Mouse (Mus musculus) kidney, adult 2 months (tissue): ENCODE results near the gene Btn1a1. TPM values are rescaled to one million over a fixed set of nuclear protein-coding genes. Genes with fewer than 3 reads are reported as not detected.

Experiments
- DNase-seq: peaks from one replicate; pipeline ENCODE4 v3.0.0; 2021
- H3K27ac ChIP-seq: fragments of 200-500 bp; 2 replicates; pipeline ENCODE4 v1.5.1; 2012; ENCODE audit warnings: low read depth, low read length, control low read depth, inconsistent platforms; ENCODE audit not compliant: insufficient read depth
- H3K27me3 ChIP-seq: fragments of 200-500 bp; replicated peaks from 2 replicates; pipeline ENCODE4 v1.6.1; 2012; ENCODE audit warnings: mild to moderate bottlenecking, moderate library complexity, low read length, inconsistent platforms; ENCODE audit not compliant: control insufficient read depth, insufficient read depth
- H3K36me3 ChIP-seq: fragments of 200-500 bp; 2 replicates; pipeline ENCODE4 v1.6.1; 2012; ENCODE audit warnings: mild to moderate bottlenecking, moderate library complexity, low read length, inconsistent platforms; ENCODE audit not compliant: control insufficient read depth, insufficient read depth
- H3K4me1 ChIP-seq: fragments of 200-500 bp; 2 replicates; pipeline ENCODE4 v1.6.1; 2011; ENCODE audit warnings: low read length; ENCODE audit not compliant: control insufficient read depth, insufficient read depth
- H3K4me3 ChIP-seq: fragments of 200-500 bp; 2 replicates; pipeline ENCODE4 v1.5.1; 2011; ENCODE audit warnings: mild to moderate bottlenecking, low read depth, low read length, control low read depth; ENCODE audit not compliant: insufficient read depth
- CTCF ChIP-seq: fragments of 200-500 bp; conservative IDR thresholded peaks from 2 replicates; pipeline ENCODE4 v1.5.1; 2011; ENCODE audit warnings: low read depth, mild to moderate bottlenecking, control low read depth, low read length, moderate library complexity, mixed read lengths; ENCODE audit not compliant: insufficient read depth, insufficient read length
- POLR2A ChIP-seq: fragments of 200-500 bp; IDR thresholded peaks from one replicate; pipeline ENCODE4 v1.6.1; 2011; ENCODE audit warnings: low read depth, low read length, control low read depth
- WGBS: fragments of 180-500 bp; shearing (Covaris S2); methylation state at CpG from one replicate; pipeline ENCODE4 v1.1.7; 2018; 5-methylcytosine and 5-hydroxymethylcytosine counted together
- polyA plus RNA-seq: library from polyadenylated mRNA; depleted of rRNA; stranded (reverse); fragments of >200 nt; gene quantifications from 2 replicates; pipeline ENCODE4 v1.2.3, GENCODE M21; 2012

Btn1a1 gene
- polyA plus RNA-seq, 1 experiment: not detected

DNA sequence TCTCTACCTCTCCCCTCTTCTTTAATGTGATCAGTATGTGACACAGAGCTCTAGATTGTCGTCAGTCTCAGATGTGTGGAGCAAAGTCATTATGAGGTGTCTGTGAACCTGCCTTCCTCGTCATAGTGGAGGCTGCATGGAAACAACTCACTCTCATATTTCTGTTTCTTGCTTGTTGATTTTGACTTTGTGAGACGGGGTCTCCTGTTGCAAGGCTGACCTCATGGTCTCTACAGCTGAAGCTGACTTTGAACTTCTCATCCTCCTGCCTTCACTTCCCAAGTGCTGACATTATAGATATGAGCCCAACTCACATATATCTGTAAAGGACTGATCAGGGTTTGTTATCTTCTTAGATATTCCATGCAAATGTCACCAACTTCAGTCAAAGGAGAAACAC, 16.9 kb downstream of the Btn1a1 start:
- DNase-seq: no peak
- 77% methylated on average over 3 of the region's 3 CpGs for WGBS
- H3K4me1 ChIP-seq: peaks cover 3% of the 10 kb centered on the region; the same call in 1 of the 2 replicates
- TF ChIP-seq CTCF (no peak), POLR2A (no peak)
- no peaks in the 10 kb centered on the region for H3K27me3 ChIP-seq
- no peak overlapping the region for H3K4me3 ChIP-seq
- H3K36me3 ChIP-seq: no peaks in the 10 kb centered on the region
- H3K27ac ChIP-seq: no peak overlapping the region

DNA sequence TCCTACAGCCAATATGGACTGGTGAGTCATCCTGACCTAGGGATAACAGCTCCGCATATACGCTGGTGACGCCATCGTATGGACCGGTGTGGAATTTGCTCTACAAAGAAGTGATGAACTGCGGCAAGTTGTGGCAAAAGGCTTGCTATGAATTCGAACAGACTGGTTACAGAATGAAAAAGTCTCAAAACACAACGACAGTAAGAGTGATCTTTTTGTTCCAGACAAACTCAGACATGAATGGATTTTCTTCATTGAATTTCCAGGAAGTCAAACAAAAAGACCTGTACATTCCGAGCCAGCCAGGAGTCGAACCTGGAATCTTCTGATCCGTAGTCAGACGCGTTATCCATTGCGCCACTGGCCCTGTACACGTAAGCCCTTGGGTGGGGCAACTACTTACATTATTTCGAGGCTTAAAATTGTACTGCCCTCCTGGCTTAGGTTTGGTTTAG, 19.2 kb downstream of the Btn1a1 start:
- H3K27ac ChIP-seq: no peak overlapping the region
- WGBS: under 1% methylated on average over 16 of the region's 16 CpGs
- peak; percentile 92 for DNase-seq
- no peaks in the 10 kb centered on the region for H3K27me3 ChIP-seq
- no peak for TF ChIP-seq POLR2A
- no peak for TF ChIP-seq CTCF
- no peaks in the 10 kb centered on the region for H3K36me3 ChIP-seq
- H3K4me1 ChIP-seq: peaks cover 3% of the 10 kb centered on the region; the same call in 1 of the 2 replicates
- H3K4me3 ChIP-seq: peak overlapping the region; percentile 57

DNA sequence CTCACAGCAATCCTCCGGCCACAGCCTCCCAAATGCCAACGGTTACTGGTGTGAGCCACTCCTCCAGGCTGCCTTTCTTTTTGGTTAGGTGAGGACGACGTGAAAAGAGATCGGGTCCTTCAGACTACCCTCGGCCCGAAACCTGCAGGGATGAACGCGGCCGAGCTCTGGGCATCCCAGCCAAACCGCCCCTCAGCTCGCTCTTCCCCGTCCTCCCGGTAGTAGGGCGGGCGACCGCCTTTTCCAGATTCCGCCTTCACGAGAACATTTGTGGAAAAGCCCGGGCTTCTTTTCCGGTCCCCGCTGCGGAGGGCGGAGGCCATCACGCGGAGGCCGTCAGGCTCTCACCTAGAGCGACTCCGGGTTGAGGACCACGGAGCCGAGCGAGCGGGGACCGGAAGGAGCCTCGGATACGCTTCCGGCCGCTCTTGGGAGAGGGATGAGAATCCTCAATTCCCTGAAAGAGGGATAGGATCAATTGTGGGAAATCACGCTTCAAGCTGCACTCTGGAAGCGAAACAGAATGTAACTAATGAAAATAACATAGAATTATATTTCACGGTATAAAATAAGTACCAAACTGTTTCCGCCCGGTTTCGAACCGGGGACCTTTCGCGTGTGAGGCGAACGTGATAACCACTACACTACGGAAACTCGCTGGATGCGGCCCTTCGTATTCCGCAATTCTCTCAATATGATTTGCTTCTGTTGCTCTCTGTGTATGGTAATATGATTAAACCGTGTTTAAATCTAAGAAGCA, 20.0 kb downstream of the Btn1a1 start:
- H3K27ac ChIP-seq: peak overlapping the region; percentile 59
- peak; percentile 95 for DNase-seq
- TF ChIP-seq POLR2A: no peak
- no peak for TF ChIP-seq CTCF
- under 1% methylated on average over 55 of the region's 55 CpGs for WGBS
- peak overlapping the region; percentile 57 for H3K4me3 ChIP-seq
- no peaks in the 10 kb centered on the region for H3K27me3 ChIP-seq
- no peaks in the 10 kb centered on the region for H3K36me3 ChIP-seq
- H3K4me1 ChIP-seq: peaks cover 3% of the 10 kb centered on the region; the same call in 1 of the 2 replicates

DNA sequence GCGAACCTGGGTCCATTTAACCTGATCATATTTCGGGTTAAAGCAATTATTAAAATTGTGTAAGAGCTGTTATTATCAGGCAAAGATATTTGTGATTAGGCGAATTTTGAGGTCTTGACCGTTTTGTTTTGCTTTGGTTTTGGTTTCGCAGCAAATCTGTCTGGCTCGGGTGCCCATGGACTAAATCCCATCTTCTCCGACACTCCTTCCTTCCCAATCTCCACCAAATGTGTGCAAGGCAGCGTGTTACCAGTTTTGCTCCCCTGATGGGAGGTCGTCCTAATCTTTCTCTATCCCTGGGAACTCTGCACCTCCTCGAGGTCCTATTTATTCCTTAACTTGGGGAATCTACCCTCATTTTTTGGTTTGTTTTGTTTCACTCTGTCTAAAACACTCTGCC, 20.5 kb downstream of the Btn1a1 start:
- Histone ChIP-seq H3K4me3 (peak overlapping the region; percentile 57), H3K36me3 (no peaks in the 10 kb centered on the region), H3K27ac (peak overlapping the region; percentile 59), H3K4me1 (peaks cover 3% of the 10 kb centered on the region; the same call in 1 of the 2 replicates), H3K27me3 (no peaks in the 10 kb centered on the region)
- WGBS: 5% methylated on average over 10 of the region's 10 CpGs
- no peak for TF ChIP-seq POLR2A
- no peak for TF ChIP-seq CTCF
- no peak for DNase-seq

DNA sequence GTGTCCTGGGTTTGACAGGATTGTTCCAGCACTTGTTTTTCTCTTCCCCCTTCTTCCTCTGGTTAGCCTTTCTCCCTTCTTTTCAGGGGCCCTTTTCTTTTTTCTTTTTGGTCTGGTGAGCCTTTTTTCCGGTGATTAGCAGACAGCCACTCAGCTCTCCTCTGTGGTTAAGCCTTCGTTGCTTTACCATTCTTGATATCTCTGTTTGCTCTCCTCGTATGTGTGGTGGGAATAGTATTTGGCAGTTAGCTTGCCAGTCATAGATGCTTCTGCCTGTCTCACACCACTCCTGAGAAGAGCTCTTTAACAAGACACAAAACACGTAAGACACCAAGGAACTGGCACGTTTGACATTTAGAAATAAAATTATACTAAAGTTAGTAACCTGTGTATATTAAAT, 21.2 kb downstream of the Btn1a1 start:
- Histone ChIP-seq H3K27ac (no peak overlapping the region), H3K4me3 (no peak overlapping the region), H3K4me1 (peaks cover 3% of the 10 kb centered on the region; the same call in 1 of the 2 replicates), H3K27me3 (no peaks in the 10 kb centered on the region), H3K36me3 (no peaks in the 10 kb centered on the region)
- 79% methylated on average over 5 of the region's 5 CpGs for WGBS
- TF ChIP-seq POLR2A (no peak), CTCF (no peak)
- no peak for DNase-seq

DNA sequence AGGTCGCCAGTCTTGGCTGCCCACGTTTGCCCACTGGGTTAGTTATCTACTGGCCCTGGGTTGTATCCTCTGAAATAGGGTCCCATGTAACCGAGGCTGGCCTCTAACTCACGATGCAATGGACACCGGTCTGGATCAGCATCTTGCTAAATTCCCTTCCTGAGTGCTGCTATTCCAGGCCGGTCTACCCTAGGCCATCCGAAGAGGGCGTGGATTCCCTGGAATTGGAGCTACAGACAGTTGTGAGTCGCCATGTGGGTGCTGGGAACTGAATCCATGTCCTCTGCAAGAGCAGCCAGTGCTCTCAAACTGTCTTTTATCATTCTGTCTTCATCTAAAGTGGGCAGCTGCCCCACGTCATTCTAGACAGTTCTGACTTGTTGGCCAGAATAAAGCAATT, 25.8 kb downstream of the Btn1a1 start:
- Histone ChIP-seq H3K27ac (no peak overlapping the region), H3K4me3 (no peak overlapping the region), H3K27me3 (no peaks in the 10 kb centered on the region), H3K4me1 (peaks cover 3% of the 10 kb centered on the region; the same call in 1 of the 2 replicates), H3K36me3 (no peaks in the 10 kb centered on the region)
- no peak for TF ChIP-seq POLR2A
- no peak for TF ChIP-seq CTCF
- no peak for DNase-seq
- 83% methylated on average over 10 of the region's 10 CpGs for WGBS

DNA sequence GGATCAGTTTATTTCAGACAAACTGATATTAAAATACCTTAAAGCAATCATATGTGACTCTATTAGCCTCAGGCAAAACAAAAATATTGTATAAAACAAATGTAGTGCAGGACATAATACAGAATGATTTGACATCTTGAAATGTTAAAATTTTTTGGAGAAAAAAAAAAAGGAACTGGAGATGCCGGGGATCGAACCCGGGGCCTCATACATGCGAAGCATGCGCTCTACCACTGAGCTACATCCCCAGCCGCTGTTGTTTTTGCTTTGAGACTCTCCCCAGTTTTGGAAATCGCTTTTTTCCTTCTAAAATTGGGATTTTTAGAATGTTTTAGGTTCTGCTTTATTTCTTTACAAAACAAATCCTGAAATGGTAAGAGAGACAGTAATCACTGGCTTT, 27.2 kb downstream of the Btn1a1 start:
- Histone ChIP-seq H3K27me3 (no peaks in the 10 kb centered on the region), H3K27ac (no peak overlapping the region), H3K4me3 (peak overlapping the region; percentile 66; the same call in 1 of the 2 replicates), H3K4me1 (no peaks in the 10 kb centered on the region), H3K36me3 (no peaks in the 10 kb centered on the region)
- no peak for TF ChIP-seq POLR2A
- peak; percentile 59 for DNase-seq
- 3% methylated on average over 7 of the region's 7 CpGs for WGBS
